Mouse (Mus musculus) liver, adult 2 months (tissue): ENCODE results near the gene Insig1.

ENCODE experiments used
- CTCF ChIP-seq: fragments of 200-500 bp; IDR thresholded peaks from 2 replicates; pipeline ENCODE4 v1.5.1; 2011; ENCODE audit warnings: low read depth, low read length, control low read depth
- POLR2A ChIP-seq: fragments of 200-500 bp; IDR thresholded peaks from 2 replicates; pipeline ENCODE4 v1.6.1; 2011; ENCODE audit warnings: low read length, control low read depth; ENCODE audit not compliant: insufficient read depth; ENCODE audit errors: extremely low read depth

- TF ChIP-seq CTCF (no peak), POLR2A (no peak)
Observed at GRCm38 (mm10) chr5:28046966-28047365, 24.2 kb upstream of the Insig1 start.
